Mouse (Mus musculus) hindbrain, postnatal 0 days (tissue): ENCODE results near the gene Fbxl19. TPM values are rescaled to one million over a fixed set of nuclear protein-coding genes. Genes with fewer than 3 reads are reported as not detected.
A peak's percentile ranks its signal among the peaks of the same experiment; 100 is the strongest.

Experiments used
- ATAC-seq: fragments of 200-750 bp; cut with Nextera tagmentation; 2 replicates; pipeline ENCODE4 v1.8.0; 2017; ENCODE audit warnings: mild to moderate bottlenecking, moderate TSS enrichment, moderate library complexity
- DNase-seq: peaks from one replicate; pipeline ENCODE4 v3.0.0-alpha.2; 2015; ENCODE audit warnings: low spot score
- H3K27ac ChIP-seq: fragments of 300-500 bp; sonication (generic); 2 replicates; pipeline ENCODE4 v1.5.1; 2014; ENCODE audit warnings: mild to moderate bottlenecking
- H3K27me3 ChIP-seq: fragments of 300-500 bp; sonication (generic); 2 replicates; pipeline ENCODE4 v1.6.1; 2014; ENCODE audit warnings: low read length, mixed read lengths; ENCODE audit not compliant: insufficient read depth
- H3K36me3 ChIP-seq: fragments of 300-500 bp; sonication (generic); 2 replicates; pipeline ENCODE4 v1.6.1; 2014; ENCODE audit warnings: low read length, mixed read lengths; ENCODE audit not compliant: insufficient read depth
- H3K4me1 ChIP-seq: fragments of 300-500 bp; sonication (generic); 2 replicates; pipeline ENCODE4 v1.6.1; 2014; ENCODE audit warnings: antibody characterized with exemption, low read length, mixed read lengths; ENCODE audit not compliant: insufficient read depth
- H3K4me2 ChIP-seq: fragments of 300-500 bp; sonication (generic); 2 replicates; pipeline ENCODE4 v1.6.1; 2014; ENCODE audit warnings: low read depth, mild to moderate bottlenecking, low read length, moderate library complexity, mixed read lengths
- H3K4me3 ChIP-seq: fragments of 300-500 bp; sonication (generic); 2 replicates; pipeline ENCODE4 v1.5.1; 2014; ENCODE audit warnings: low read length
- H3K9ac ChIP-seq: fragments of 300-500 bp; sonication (generic); replicated peaks from 2 replicates; pipeline ENCODE4 v1.6.1; 2014; ENCODE audit warnings: mild to moderate bottlenecking, low read length, moderate library complexity, mixed read lengths
- H3K9me3 ChIP-seq: fragments of 300-500 bp; sonication (generic); 2 replicates; pipeline ENCODE4 v1.6.1; 2016; ENCODE audit warnings: low read length, mixed read lengths
- CTCF ChIP-seq: IDR thresholded peaks from 2 replicates; pipeline ENCODE4 v1.5.1; 2016; ENCODE audit warnings: antibody characterized with exemption, control low read depth, low read depth
- WGBS: fragments of 180-500 bp; shearing (Covaris S2); extraction: QIAGEN DNeasy Blood & Tissue Kit; methylation state at CpG from one replicate; pipeline ENCODE4 v1.1.7; 2014; 5-methylcytosine and 5-hydroxymethylcytosine counted together
- polyA plus RNA-seq: library from polyadenylated mRNA; unstranded; fragments of >200 nt; fragmentation: Nextera tagmentation; extraction: Ambion mirVana; gene quantifications from 2 replicates; pipeline ENCODE4 v1.2.1, GENCODE M21; 2015
- total RNA-seq: library from RNA; depleted of rRNA; stranded (reverse); fragments of >200 nt; gene quantifications from 2 replicates; pipeline ENCODE4 v1.2.3, GENCODE M21; 2014

Fbxl19 gene
- total and polyA plus RNA-seq, 2 experiments from 2014 or later, result 7.0 to 192 TPM

- Histone ChIP-seq H3K27me3 (no peaks in the 10 kb centered on the region), H3K27ac (no peak overlapping the region), H3K4me2 (no peak overlapping the region), H3K4me3 (no peak overlapping the region), H3K36me3 (peaks cover 62% of the 10 kb centered on the region), H3K9ac (no peak overlapping the region), H3K9me3 (no peaks in the 10 kb centered on the region), H3K4me1 (no peaks in the 10 kb centered on the region)
- TF ChIP-seq CTCF, result no peak
- DNase-seq, result no peak
- 92% methylated on average over 7 of the region's 7 CpGs for WGBS
- ATAC-seq, result no peak
These were observed 9.4 kb downstream of the Fbxl19 start for GRCm38 (mm10) chr7:127753741-127754140.

- DNase-seq (no peak), ATAC-seq (no peak)
- H3K9me3 ChIP-seq, result no peaks in the 10 kb centered on the region
- H3K27me3 ChIP-seq, result no peaks in the 10 kb centered on the region
- H3K36me3 ChIP-seq, result peaks cover 20% of the 10 kb centered on the region; the same call in 1 of the 2 replicates
- no peak for TF ChIP-seq CTCF
- no peaks in the 10 kb centered on the region for H3K4me1 ChIP-seq
- H3K27ac ChIP-seq, result no peak overlapping the region
- no peak overlapping the region for H3K4me2 ChIP-seq
- WGBS, result 81% methylated on average over 6 of the region's 6 CpGs
- no peak overlapping the region for H3K4me3 ChIP-seq
- no peak overlapping the region for H3K9ac ChIP-seq
These were observed 15.4 kb downstream of the Fbxl19 start for GRCm38 (mm10) chr7:127759716-127760115.

- DNase-seq, result no peak
- no peak for ATAC-seq
- no peak overlapping the region for H3K27ac ChIP-seq
- H3K4me1 ChIP-seq, result no peaks in the 10 kb centered on the region
- H3K36me3 ChIP-seq, result peaks cover 19% of the 10 kb centered on the region; the same call in 1 of the 2 replicates
- H3K4me2 ChIP-seq, result no peak overlapping the region
- no peak overlapping the region for H3K4me3 ChIP-seq
- no peak for TF ChIP-seq CTCF
- 84% methylated on average over 3 of the region's 3 CpGs for WGBS
- no peak overlapping the region for H3K9ac ChIP-seq
- no peaks in the 10 kb centered on the region for H3K9me3 ChIP-seq
- H3K27me3 ChIP-seq, result no peaks in the 10 kb centered on the region
These were observed 16.1 kb downstream of the Fbxl19 start for GRCm38 (mm10) chr7:127760478-127760877.

GRCm38 (mm10) chr7:127761026-127761425, 16.7 kb downstream of the Fbxl19 start:
- no peaks in the 10 kb centered on the region for H3K4me1 ChIP-seq
- no peaks in the 10 kb centered on the region for H3K9me3 ChIP-seq
- no peak overlapping the region for H3K4me3 ChIP-seq
- H3K27me3 ChIP-seq, result no peaks in the 10 kb centered on the region
- no peak overlapping the region for H3K27ac ChIP-seq
- 38% methylated on average over 7 of the region's 7 CpGs for WGBS
- H3K4me2 ChIP-seq, result no peak overlapping the region
- H3K36me3 ChIP-seq, result peaks cover 24% of the 10 kb centered on the region; the same call in 1 of the 2 replicates
- no peak overlapping the region for H3K9ac ChIP-seq
- DNase-seq, result peak; percentile 74
- peak; percentile 87 for TF ChIP-seq CTCF
- ATAC-seq, result no peak

GRCm38 (mm10) chr7:127763642-127764041, 19.3 kb downstream of the Fbxl19 start:
- H3K27me3 ChIP-seq, result no peaks in the 10 kb centered on the region
- H3K36me3 ChIP-seq, result peaks cover 39% of the 10 kb centered on the region; the same call in 1 of the 2 replicates
- no peak overlapping the region for H3K4me3 ChIP-seq
- H3K9ac ChIP-seq, result no peak overlapping the region
- no peaks in the 10 kb centered on the region for H3K9me3 ChIP-seq
- DNase-seq, result no peak
- no peak for ATAC-seq
- no peaks in the 10 kb centered on the region; the same call in 1 of the 2 replicates for H3K4me1 ChIP-seq
- H3K4me2 ChIP-seq, result no peak overlapping the region
- WGBS, result 98% methylated on average over 4 of the region's 4 CpGs
- H3K27ac ChIP-seq, result no peak overlapping the region
- TF ChIP-seq CTCF, result no peak

GRCm38 (mm10) chr7:127765756-127766155, 21.4 kb downstream of the Fbxl19 start:
- H3K4me3 ChIP-seq, result no peak overlapping the region
- H3K9me3 ChIP-seq, result no peaks in the 10 kb centered on the region
- peaks cover 39% of the 10 kb centered on the region; the same call in 1 of the 2 replicates for H3K36me3 ChIP-seq
- peaks cover 4% of the 10 kb centered on the region for H3K4me1 ChIP-seq
- DNase-seq (no peak), ATAC-seq (no peak)
- H3K4me2 ChIP-seq, result no peak overlapping the region
- 98% methylated on average over 2 of the region's 2 CpGs for WGBS
- no peak overlapping the region for H3K9ac ChIP-seq
- H3K27ac ChIP-seq, result no peak overlapping the region
- H3K27me3 ChIP-seq, result no peaks in the 10 kb centered on the region
- no peak for TF ChIP-seq CTCF

- no peak for ATAC-seq
- Histone ChIP-seq H3K27me3 (no peaks in the 10 kb centered on the region), H3K4me2 (no peak overlapping the region), H3K4me1 (peaks cover 6% of the 10 kb centered on the region), H3K27ac (no peak overlapping the region), H3K4me3 (no peak overlapping the region), H3K36me3 (peaks cover 39% of the 10 kb centered on the region; the same call in 1 of the 2 replicates), H3K9ac (no peak overlapping the region), H3K9me3 (no peaks in the 10 kb centered on the region)
- DNase-seq, result no peak
- 79% methylated on average over 17 of the region's 17 CpGs for WGBS
- TF ChIP-seq CTCF, result no peak
These were observed 22.7 kb downstream of the Fbxl19 start for GRCm38 (mm10) chr7:127766851-127767609.
